Mouse (Mus musculus): ENCODE data around the gene Mast4. TPM values are rescaled to one million over a fixed set of nuclear protein-coding genes. Genes with fewer than 3 reads are reported as not detected.

The Mast4 gene
- polyA plus RNA-seq, 1 experiment from 2014 or later = 0.36 TPM

DNA sequence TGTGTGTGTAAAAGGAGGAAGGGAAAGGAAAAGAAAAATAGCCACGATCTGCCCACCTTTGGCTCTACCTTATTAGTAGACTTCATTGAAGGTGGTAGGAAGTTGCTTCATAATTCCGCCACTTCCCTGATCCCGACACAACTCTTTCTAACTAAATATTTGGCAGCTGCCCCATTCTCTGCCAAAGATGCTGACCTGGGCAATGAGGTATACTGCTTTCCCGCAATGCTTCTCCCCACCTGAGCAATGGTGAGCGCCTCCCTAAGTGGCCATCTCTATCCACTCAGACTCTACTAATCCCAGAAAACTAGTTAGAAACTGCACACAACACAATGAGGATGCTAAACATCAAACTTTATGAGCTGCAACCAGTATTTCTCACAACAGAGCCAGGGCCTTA lies 129.1 kb downstream of the Mast4 start:
- H3K79me2 ChIP-seq (ENCODE audit: inconsistent target) = no peaks in the 10 kb centered on the region
- WGBS (ENCODE audit: missing documents) = 87% methylated on average over 4 of the region's 5 CpGs
- H3K27ac ChIP-seq = no peak overlapping the region
- H3K4me3 ChIP-seq (ENCODE audit: inconsistent target) = no peak overlapping the region
- H3K36me3 ChIP-seq (ENCODE audit: inconsistent target) = no peaks in the 10 kb centered on the region

DNA sequence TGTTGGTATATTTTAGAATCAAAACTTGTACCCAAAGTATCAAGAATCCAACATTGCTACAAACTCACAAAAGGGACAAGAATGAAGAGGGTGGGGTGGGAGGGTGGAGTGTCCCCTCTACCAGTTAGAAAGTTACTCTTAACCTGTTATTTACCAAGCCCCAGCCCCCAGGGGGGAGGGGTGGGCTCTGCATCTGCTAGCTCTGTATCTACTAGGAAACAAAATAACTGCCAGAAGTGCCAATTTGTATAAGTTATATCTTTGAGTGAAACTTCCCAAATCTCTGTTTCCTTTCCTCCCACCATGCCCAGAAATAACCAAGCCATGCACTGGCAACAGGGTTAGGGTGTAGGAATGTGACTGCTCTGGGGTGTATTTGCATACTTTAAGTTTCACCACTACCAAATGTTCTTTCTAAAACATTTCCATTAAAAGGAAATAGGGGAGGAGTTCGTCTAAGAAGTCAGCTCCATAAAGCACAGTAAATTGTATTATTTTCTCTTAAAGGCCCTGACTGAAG lies 130.9 kb downstream of the Mast4 start:
- no peaks in the 10 kb centered on the region for H3K36me3 ChIP-seq (ENCODE audit: inconsistent target)
- WGBS (ENCODE audit: missing documents) = 67% methylated on average over 1 of the region's 1 CpGs
- no peaks in the 10 kb centered on the region for H3K79me2 ChIP-seq (ENCODE audit: inconsistent target)
- no peak overlapping the region for H3K27ac ChIP-seq
- H3K4me3 ChIP-seq (ENCODE audit: inconsistent target) = no peak overlapping the region

GRCm38 (mm10) chr13:103201016-103201760 lies 133.1 kb downstream of the Mast4 start:
- Histone ChIP-seq H3K36me3 (ENCODE audit: inconsistent target) (no peaks in the 10 kb centered on the region), H3K79me2 (ENCODE audit: inconsistent target) (no peaks in the 10 kb centered on the region), H3K27ac (no peak overlapping the region), H3K4me3 (ENCODE audit: inconsistent target) (no peak overlapping the region)
- WGBS (ENCODE audit: missing documents) = 92% methylated on average over 10 of the region's 10 CpGs

DNA sequence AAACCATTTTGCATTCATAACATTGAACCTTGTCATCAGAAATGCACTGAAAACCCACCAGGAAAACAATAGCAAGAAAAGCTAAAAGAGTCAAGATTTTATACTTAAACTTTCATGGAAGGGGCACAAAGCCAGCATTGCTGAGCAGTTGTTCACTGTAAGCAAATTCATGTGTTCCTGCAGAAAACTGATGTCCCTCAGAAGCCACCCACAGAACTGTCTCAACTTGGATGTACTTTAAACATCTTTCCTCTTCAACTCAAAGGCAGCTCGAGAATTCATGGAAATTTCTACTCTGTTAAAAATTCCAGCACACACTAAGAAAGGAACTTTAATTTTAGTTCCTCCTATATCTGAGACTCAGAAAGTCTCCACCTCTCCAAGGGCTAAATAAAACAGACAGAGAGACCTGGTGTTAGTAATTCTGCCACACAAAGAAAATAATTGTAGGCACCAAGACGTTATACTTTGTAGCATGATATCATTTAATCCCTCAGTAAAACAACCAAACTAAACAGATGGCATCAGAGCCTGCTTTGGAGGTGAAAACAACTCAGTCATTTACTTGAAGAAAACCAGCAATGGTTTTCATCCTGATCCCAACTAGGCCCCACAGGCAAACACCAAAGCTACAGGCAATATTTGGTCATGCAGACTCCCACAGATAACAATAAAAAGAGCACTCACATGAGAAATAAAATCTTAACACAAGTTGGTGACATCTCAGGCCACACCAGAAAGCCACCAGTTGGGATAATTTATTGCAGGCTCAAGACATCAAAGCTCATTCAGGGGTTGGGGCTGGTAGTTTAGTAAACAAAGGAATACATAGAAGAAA lies 134.3 kb downstream of the Mast4 start:
- Histone ChIP-seq H3K36me3 (ENCODE audit: inconsistent target) (no peaks in the 10 kb centered on the region), H3K27ac (no peak overlapping the region), H3K79me2 (ENCODE audit: inconsistent target) (no peaks in the 10 kb centered on the region), H3K4me3 (ENCODE audit: inconsistent target) (no peak overlapping the region)
- 88% methylated on average over 2 of the region's 2 CpGs for whole genome bisulfite sequencing (ENCODE audit: missing documents)

DNA sequence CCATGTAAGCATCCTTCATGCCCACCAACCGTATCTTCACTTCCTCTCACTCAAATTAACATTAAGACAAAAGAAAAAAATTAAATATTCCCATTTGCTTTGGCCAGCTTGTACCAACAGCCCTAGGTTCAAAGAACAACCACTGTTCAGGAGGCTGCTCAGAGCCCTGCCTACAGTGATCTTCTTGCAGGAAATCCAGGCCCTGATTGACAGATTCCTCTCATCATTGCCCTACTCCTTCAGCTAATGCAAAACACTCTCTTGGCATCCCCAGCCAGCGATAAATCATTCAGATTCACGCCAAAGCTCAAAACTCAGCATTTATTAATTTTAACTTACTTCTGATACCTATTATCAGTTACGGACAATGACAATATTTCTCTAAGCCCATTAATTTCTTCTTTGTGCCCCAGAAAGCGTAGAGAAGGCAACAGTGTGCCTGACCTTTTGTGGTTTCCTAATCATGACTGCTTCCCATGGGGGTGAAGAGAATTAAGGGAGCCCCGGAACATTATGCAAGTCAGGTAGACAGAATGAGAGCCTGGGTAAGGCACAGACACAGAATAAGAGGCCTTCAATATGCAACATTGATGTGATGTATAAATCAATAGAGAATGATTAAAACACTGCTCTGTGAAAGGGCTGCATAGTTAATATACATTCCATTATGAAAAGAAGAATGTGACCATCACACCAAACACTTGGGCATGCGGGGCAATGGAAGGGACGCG lies 135.9 kb downstream of the Mast4 start:
- WGBS (ENCODE audit: missing documents) = 93% methylated on average over 9 of the region's 9 CpGs
- Histone ChIP-seq H3K4me3 (ENCODE audit: inconsistent target) (no peak overlapping the region), H3K27ac (no peak overlapping the region)

GRCm38 (mm10) chr13:103196307-103196706 lies 138.0 kb downstream of the Mast4 start:
- H3K36me3 ChIP-seq (ENCODE audit: inconsistent target) = no peaks in the 10 kb centered on the region
- H3K79me2 ChIP-seq (ENCODE audit: inconsistent target) = no peaks in the 10 kb centered on the region
- no peak overlapping the region for H3K27ac ChIP-seq
- WGBS (ENCODE audit: missing documents) = 21% methylated on average over 5 of the region's 5 CpGs
- H3K4me3 ChIP-seq (ENCODE audit: inconsistent target) = no peak overlapping the region

More for the DNA sequence above, 135.9 kb downstream of the Mast4 start:
- no peaks in the 10 kb centered on the region for H3K79me2 ChIP-seq (ENCODE audit: inconsistent target)
- H3K36me3 ChIP-seq (ENCODE audit: inconsistent target) = no peaks in the 10 kb centered on the region

DNA sequence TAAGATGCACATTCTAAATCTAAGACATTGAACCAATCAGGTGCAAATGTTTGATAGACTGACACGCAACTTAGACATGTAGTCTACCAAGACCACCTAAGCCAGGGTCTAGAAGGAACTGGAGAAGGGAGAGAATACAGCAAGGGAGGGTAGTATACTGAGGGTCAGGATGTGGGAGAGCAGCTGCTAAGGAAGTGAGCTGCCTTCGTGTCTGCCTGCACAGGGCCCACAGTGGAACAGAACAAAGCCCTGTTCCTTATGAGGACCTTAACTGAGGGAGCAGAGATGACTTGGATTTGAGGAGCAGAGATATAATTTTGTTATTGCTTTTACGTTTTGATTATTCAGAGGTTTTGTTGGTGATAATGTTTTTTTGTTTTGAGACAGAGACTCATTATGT lies 138.4 kb downstream of the Mast4 start:
- 32% methylated on average over 3 of the region's 3 CpGs for WGBS (ENCODE audit: missing documents)
- Histone ChIP-seq H3K4me3 (ENCODE audit: inconsistent target) (no peak overlapping the region), H3K27ac (no peak overlapping the region), H3K79me2 (ENCODE audit: inconsistent target) (no peaks in the 10 kb centered on the region), H3K36me3 (ENCODE audit: inconsistent target) (no peaks in the 10 kb centered on the region)

- Histone ChIP-seq H3K27ac (no peak overlapping the region), H3K4me3 (ENCODE audit: inconsistent target) (no peak overlapping the region), H3K79me2 (ENCODE audit: inconsistent target) (no peaks in the 10 kb centered on the region), H3K36me3 (ENCODE audit: inconsistent target) (no peaks in the 10 kb centered on the region)
- 60% methylated on average over 5 of the region's 5 CpGs for WGBS (ENCODE audit: missing documents)
These were observed 150.7 kb downstream of the Mast4 start for GRCm38 (mm10) chr13:103183566-103183965.

GRCm38 (mm10) chr13:103181836-103182235 lies 152.5 kb downstream of the Mast4 start:
- H3K27ac ChIP-seq = no peak overlapping the region
- H3K4me3 ChIP-seq (ENCODE audit: inconsistent target) = no peak overlapping the region
- no peaks in the 10 kb centered on the region for H3K79me2 ChIP-seq (ENCODE audit: inconsistent target)
- H3K36me3 ChIP-seq (ENCODE audit: inconsistent target) = no peaks in the 10 kb centered on the region
- 97% methylated on average over 3 of the region's 9 CpGs for WGBS (ENCODE audit: missing documents)

GRCm38 (mm10) chr13:103176871-103177270 lies 157.4 kb downstream of the Mast4 start:
- H3K4me3 ChIP-seq (ENCODE audit: inconsistent target) = no peak overlapping the region
- 87% methylated on average over 7 of the region's 7 CpGs for WGBS (ENCODE audit: missing documents)
- no peak overlapping the region for H3K27ac ChIP-seq
- no peaks in the 10 kb centered on the region for H3K79me2 ChIP-seq (ENCODE audit: inconsistent target)
- no peaks in the 10 kb centered on the region for H3K36me3 ChIP-seq (ENCODE audit: inconsistent target)

GRCm38 (mm10) chr13:103174431-103174830 lies 159.9 kb downstream of the Mast4 start:
- Histone ChIP-seq H3K79me2 (ENCODE audit: inconsistent target) (no peaks in the 10 kb centered on the region), H3K4me3 (ENCODE audit: inconsistent target) (no peak overlapping the region), H3K36me3 (ENCODE audit: inconsistent target) (no peaks in the 10 kb centered on the region), H3K27ac (no peak overlapping the region)
- WGBS (ENCODE audit: missing documents) = 91% methylated on average over 5 of the region's 5 CpGs

DNA sequence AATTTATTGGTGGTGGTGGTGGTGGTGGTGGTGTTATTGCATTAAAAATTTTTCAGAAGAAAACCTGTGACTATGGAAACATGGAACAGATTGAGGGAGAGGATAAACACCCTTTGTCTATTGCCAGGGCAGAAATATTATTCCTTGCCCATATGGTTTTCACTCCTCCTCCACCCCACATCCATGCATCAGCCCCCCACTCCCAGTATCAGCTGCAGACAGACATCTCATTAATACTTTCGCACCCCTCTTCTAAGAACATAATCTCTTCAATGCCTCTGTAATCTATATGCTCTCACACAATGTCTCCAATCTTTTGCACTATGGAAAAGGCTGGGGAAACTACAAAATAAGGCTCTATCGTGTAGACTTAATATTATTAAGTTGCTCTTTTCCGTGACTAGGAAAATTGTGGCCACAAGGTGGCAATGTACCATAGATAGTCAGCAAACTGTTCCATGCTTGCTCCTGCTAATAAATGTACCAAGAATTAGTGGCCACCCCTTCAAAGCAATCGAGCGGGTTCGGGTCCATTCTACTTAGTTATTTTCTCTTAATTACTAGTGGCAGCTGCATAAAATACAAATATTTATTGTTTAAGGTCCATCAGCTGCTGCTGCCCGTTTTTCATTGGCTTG lies 160.6 kb downstream of the Mast4 start:
- H3K36me3 ChIP-seq (ENCODE audit: inconsistent target) = no peaks in the 10 kb centered on the region
- H3K27ac ChIP-seq = no peak overlapping the region
- WGBS (ENCODE audit: missing documents) = 21% methylated on average over 7 of the region's 7 CpGs
- no peaks in the 10 kb centered on the region for H3K79me2 ChIP-seq (ENCODE audit: inconsistent target)
- no peak overlapping the region for H3K4me3 ChIP-seq (ENCODE audit: inconsistent target)

GRCm38 (mm10) chr13:103151944-103152343 lies 182.4 kb downstream of the Mast4 start:
- H3K27ac ChIP-seq = no peak overlapping the region
- no peak overlapping the region for H3K4me3 ChIP-seq (ENCODE audit: inconsistent target)
- H3K36me3 ChIP-seq (ENCODE audit: inconsistent target) = no peaks in the 10 kb centered on the region
- no peaks in the 10 kb centered on the region for H3K79me2 ChIP-seq (ENCODE audit: inconsistent target)
- 88% methylated on average over 8 of the region's 8 CpGs for WGBS (ENCODE audit: missing documents)

DNA sequence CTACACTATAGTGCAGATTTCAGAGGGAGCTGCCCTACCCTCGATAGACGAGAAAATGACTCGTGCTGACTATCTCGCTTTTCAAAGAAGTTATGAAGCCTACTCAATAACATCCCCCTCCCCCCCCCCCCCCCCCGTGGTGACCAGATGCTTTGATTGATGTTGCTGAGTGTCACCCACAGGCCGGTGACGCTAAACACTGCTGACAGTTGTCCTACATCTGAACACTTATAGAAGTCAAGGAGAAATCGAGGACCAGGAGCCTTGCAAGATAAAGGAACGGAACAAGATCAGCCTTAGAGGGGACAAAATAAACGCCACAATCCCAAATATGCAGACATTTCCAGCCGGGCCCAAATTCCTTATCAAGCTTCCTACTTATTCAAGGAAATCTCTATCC lies 183.1 kb downstream of the Mast4 start:
- H3K27ac ChIP-seq = no peak overlapping the region
- 91% methylated on average over 4 of the region's 11 CpGs for WGBS (ENCODE audit: missing documents)
- H3K79me2 ChIP-seq (ENCODE audit: inconsistent target) = no peaks in the 10 kb centered on the region

More for the DNA sequence above, 183.1 kb downstream of the Mast4 start:
- no peak overlapping the region for H3K4me3 ChIP-seq (ENCODE audit: inconsistent target)
- no peaks in the 10 kb centered on the region for H3K36me3 ChIP-seq (ENCODE audit: inconsistent target)
